Mouse (Mus musculus) megakaryocyte, embryonic 14.5 days (primary cell): ENCODE measurements at regions not wholly inside any gene's neighbourhood (a gene's known extent, or its start where the extent isn't known, plus 50 kb on each side); places are given as distances from the start of the nearest gene placed in this dataset.

Source experiments
- FLI1 ChIP-seq: IDR thresholded peaks from 2 replicates; pipeline ENCODE4 v1.6.1; 2012; ENCODE audit warnings: low read length, inconsistent platforms, mixed read lengths
- GATA1 ChIP-seq: IDR thresholded peaks from 3 replicates; pipeline ENCODE4 v1.6.1; 2012; ENCODE audit warnings: mixed read lengths, low read length, inconsistent platforms, borderline replicate concordance

DNA sequence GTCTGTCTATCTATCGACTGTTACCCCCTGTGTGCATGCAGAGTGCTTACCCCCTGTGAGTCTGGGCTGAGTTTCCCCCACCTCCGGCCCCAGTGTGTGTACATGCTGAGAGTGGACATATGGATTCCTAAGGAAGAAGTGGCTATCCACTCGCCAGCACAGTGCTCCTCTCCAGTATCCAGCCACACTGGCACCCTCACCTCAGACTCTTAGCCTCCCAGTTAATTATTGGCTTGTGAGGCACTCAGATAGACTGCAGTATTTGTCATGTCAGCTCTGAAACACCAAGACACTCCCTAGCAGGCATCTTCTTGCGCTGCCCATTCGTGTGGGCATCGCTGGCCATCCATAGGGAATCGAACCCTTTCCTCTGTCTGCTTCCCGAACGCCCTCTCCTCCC, 189.0 kb upstream of the Runx1 start:
- TF ChIP-seq FLI1, result no peak
- TF ChIP-seq GATA1, result no peak
